Mouse (Mus musculus) cerebellum, postnatal 25 days (tissue): ENCODE measurements at regions not wholly inside any gene's neighbourhood (a gene's known extent, or its start where the extent isn't known, plus 50 kb on each side); places are given as distances from the start of the nearest gene placed in this dataset.

Experiments used
- DNase-seq, 2 experiments: peaks; one replicate each; pipeline ENCODE4 v3.0.0; 2021; ENCODE audit warnings: mixed read lengths in 2 of 2

- no peak for DNase-seq
Observed at GRCm38 (mm10) chr13:6461363-6461762, 86.6 kb upstream of the Pitrm1 start.

- DNase-seq = no peak
Observed at GRCm38 (mm10) chr13:6465911-6466419, 82.0 kb upstream of the Pitrm1 start.

DNA sequence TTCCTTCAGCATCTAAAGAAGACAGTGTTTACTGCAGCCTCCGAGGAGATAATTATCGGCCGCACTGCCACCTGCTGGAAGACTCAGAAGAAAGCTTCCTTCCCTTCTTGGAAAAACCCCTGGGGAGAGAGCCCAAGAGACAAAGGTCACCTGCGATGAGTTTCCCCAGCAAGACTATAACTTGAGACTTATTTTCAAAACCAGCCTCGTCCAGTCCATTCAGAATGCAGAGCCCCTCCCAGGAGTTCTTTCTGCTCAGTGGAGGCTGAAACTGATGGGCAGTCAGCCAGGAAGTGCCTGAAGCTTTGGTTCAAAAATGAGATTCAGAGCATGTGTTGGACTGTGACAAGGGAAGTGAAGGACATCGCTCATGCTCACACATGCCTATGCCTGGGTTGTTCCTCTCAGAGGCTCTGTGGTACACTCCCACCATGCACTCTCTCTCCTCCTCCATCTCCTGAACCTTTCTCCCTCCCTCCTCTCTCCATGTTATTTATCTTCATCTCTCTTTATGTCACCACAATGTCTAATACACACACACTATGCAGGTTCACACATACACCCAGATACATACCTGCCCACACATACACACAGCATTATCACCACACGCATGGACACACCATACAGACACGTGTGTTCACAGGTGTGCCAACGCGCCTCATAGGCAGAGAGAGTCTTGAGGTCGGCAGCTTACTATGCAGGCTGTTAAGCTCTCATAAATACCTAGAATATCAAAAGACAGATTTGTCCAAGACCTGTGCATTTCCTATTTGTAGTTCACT, 78.3 kb upstream of the Pitrm1 start:
- peak; percentile 57 to 75 for DNase-seq

DNA sequence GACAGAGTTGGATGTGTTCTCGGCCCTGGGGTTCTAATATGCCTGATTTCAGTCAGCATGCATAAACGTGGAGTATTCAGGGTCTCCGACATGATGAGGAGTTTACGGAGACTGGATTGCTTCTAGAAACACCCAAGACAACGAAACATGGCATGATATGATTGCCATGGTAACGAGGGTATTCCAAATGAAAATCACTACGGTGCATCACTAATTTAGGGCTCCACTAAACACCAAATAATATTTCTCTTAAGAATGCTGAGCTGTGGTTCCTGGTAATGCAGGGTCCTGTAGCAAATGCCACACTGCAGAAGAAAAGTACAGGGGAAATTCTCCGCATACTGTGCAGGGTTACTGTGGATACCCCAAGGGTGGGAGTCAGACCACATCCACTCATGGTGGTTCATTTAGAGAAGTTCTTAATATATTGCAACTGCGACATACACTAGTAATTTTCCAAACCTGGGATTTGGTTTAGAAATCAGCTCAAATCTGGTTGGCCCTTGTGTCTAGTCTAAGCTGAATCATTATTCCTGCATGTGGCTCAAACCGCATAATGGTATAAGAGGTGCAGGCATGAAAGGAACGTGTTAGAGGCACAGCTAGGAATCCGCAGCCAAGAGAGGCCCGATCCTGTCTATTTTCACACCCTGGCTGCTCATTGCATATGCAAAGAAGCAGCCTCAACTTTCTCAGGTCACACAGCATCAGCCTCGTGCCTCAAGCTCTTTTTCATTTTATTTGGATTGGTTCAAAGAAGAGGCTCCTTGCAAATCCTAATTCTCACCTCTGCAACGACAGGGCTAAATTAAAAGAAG, 77.5 kb upstream of the Pitrm1 start:
- DNase-seq = no peak

DNA sequence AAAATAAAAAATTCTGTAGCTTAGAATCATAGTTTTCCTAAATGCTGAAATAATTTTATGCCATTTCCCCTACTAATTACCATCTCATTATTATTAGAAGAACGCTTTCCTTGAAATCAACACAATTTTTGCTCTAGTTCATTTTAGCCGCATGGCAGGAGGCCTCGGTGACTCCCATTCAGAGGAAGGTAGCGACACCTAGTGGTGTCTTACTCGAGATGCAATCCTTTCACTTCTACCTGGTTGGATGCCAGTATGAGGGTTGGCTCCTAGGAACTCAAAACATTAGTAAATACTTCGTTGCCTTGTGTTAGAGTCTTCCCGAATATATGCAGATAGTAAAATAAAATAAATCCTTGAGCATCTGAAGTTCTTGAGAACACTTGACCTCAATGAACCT, 76.3 kb upstream of the Pitrm1 start:
- DNase-seq = peak; percentile 55 to 79

DNA sequence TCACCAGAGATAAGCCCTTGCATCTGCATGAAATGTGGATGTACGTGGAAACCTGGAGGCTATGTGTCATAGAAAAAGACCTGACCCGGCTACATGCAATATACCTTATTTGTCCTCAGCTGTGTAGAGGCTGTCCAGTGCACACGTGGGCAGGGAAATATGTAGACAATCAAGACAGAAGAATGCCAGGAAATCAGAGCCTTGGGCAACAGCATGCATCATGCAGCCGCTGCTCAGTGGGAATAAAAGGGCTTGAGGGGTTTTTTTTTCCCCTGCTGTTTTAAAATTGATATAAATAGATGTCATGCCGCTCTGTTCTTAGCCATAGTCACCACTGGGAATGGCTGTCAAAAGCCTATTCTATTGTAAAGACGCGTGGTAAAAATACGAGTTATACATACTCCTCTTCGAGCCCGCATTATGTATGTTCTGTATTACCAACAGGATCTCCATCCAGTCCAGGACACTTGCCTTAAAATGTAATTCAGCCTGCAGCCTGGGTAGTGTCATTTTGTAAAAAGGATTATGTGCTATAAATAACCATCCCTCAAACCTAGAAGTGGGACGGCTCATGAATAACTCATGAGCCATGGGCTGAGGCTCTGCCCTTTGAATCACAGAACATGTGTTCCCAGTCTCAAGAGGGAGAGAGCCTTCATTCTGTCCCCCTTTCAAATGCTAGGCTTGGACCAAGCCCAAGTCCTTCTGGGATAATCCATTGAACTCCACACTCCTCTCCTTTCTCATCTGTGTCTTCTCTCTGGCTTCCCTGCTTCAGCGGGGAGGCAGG, 74.4 kb upstream of the Pitrm1 start:
- no peak for DNase-seq

GRCm38 (mm10) chr13:6479667-6480066, 68.3 kb upstream of the Pitrm1 start:
- DNase-seq = no peak

GRCm38 (mm10) chr13:6484418-6484817, 63.5 kb upstream of the Pitrm1 start:
- DNase-seq = no peak

- DNase-seq = no peak
Observed at GRCm38 (mm10) chr13:6487837-6488236, 60.1 kb upstream of the Pitrm1 start.

- DNase-seq = no peak
Observed at GRCm38 (mm10) chr13:6492916-6493619, 54.9 kb upstream of the Pitrm1 start.
